Mouse (Mus musculus) neural tube, embryonic 14.5 days (tissue): ENCODE results near the gene Vmn1r1. TPM values are rescaled to one million over a fixed set of nuclear protein-coding genes. Genes with fewer than 3 reads are reported as not detected.

Source experiments
- ATAC-seq: fragments of 200-750 bp; cut with Nextera tagmentation; 2 replicates; pipeline ENCODE4 v1.8.0; 2017; ENCODE audit warnings: low read depth, mild to moderate bottlenecking, moderate TSS enrichment, moderate library complexity
- H3K27ac ChIP-seq: fragments of 300-500 bp; sonication (generic); 2 replicates; pipeline ENCODE4 v1.5.1; 2014; ENCODE audit warnings: low read depth, mild to moderate bottlenecking, control low read depth, low read length, moderate library complexity, mixed read lengths
- H3K27me3 ChIP-seq: fragments of 300-500 bp; sonication (generic); 2 replicates; pipeline ENCODE4 v1.6.1; 2014; ENCODE audit warnings: low read length; ENCODE audit not compliant: control insufficient read depth, insufficient read depth
- H3K36me3 ChIP-seq: fragments of 300-500 bp; sonication (generic); 2 replicates; pipeline ENCODE4 v1.6.1; 2014; ENCODE audit warnings: low read length, mixed read lengths; ENCODE audit not compliant: control insufficient read depth, insufficient read depth
- H3K4me1 ChIP-seq: fragments of 300-500 bp; sonication (generic); 2 replicates; pipeline ENCODE4 v1.6.1; 2014; ENCODE audit warnings: low read length; ENCODE audit not compliant: control insufficient read depth, insufficient read depth
- H3K4me2 ChIP-seq: fragments of 300-500 bp; sonication (generic); 2 replicates; pipeline ENCODE4 v1.6.1; 2014; ENCODE audit warnings: mild to moderate bottlenecking, low read depth, low read length, control low read depth
- H3K4me3 ChIP-seq: fragments of 300-500 bp; sonication (generic); 2 replicates; pipeline ENCODE4 v1.5.1; 2014; ENCODE audit warnings: low read depth, low read length, control low read depth, mixed read lengths
- H3K9ac ChIP-seq: fragments of 300-500 bp; sonication (generic); replicated peaks from 2 replicates; pipeline ENCODE4 v1.6.1; 2014; ENCODE audit warnings: low read depth, mild to moderate bottlenecking, control low read depth, low read length, mixed read lengths
- H3K9me3 ChIP-seq: fragments of 300-500 bp; sonication (generic); 2 replicates; pipeline ENCODE4 v1.6.1; 2016; ENCODE audit warnings: low read length; ENCODE audit not compliant: control insufficient read depth
- WGBS: fragments of 180-500 bp; shearing (Covaris S2); extraction: QIAGEN DNeasy Blood & Tissue Kit; methylation state at CpG from one replicate; pipeline ENCODE4 v1.1.7; 2014; 5-methylcytosine and 5-hydroxymethylcytosine counted together
- polyA plus RNA-seq: library from polyadenylated mRNA; unstranded; fragments of >200 nt; fragmentation: Nextera tagmentation; extraction: Ambion mirVana; gene quantifications from 2 replicates; pipeline ENCODE4 v1.2.1, GENCODE M21; 2014

The Vmn1r1 gene
- polyA plus RNA-seq, 1 experiment from 2014 or later, result not detected

- Histone ChIP-seq H3K27ac (no peak overlapping the region), H3K9ac (no peak overlapping the region), H3K4me2 (no peak overlapping the region), H3K36me3 (no peaks in the 10 kb centered on the region), H3K4me1 (no peaks in the 10 kb centered on the region), H3K4me3 (no peak overlapping the region), H3K27me3 (no peaks in the 10 kb centered on the region), H3K9me3 (no peaks in the 10 kb centered on the region)
- 39% methylated on average over 7 of the region's 7 CpGs for WGBS
- peak; percentile 70; the same call in 1 of the 2 replicates for ATAC-seq
Measured at GRCm38 (mm10) chr1:182115651-182116408, 48.5 kb downstream of the Vmn1r1 start.

DNA sequence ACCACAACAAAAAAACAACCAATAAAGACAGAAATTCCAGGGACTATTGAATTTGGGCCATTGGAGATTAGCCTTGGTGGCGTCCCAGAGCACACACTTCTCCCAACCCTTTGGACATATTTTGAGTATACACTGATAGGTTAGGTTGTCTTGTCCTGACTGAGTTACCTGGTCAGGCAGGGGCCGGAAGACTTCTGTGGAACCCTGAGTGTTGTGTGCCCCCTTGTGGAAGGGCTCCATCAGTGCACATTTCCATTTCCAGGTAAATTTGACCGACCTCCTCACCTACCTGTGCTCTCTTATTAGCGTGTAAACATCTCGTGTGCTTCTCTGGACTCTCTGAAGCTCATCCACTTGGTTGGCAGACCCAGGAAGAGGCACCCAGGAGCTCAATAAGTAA lies 49.1 kb downstream of the Vmn1r1 start:
- Histone ChIP-seq H3K4me3 (no peak overlapping the region), H3K4me2 (no peak overlapping the region), H3K27me3 (no peaks in the 10 kb centered on the region), H3K9ac (no peak overlapping the region), H3K9me3 (no peaks in the 10 kb centered on the region), H3K36me3 (no peaks in the 10 kb centered on the region), H3K27ac (no peak overlapping the region), H3K4me1 (no peaks in the 10 kb centered on the region)
- ATAC-seq, result no peak
- whole genome bisulfite sequencing, result 27% methylated on average over 5 of the region's 5 CpGs

DNA sequence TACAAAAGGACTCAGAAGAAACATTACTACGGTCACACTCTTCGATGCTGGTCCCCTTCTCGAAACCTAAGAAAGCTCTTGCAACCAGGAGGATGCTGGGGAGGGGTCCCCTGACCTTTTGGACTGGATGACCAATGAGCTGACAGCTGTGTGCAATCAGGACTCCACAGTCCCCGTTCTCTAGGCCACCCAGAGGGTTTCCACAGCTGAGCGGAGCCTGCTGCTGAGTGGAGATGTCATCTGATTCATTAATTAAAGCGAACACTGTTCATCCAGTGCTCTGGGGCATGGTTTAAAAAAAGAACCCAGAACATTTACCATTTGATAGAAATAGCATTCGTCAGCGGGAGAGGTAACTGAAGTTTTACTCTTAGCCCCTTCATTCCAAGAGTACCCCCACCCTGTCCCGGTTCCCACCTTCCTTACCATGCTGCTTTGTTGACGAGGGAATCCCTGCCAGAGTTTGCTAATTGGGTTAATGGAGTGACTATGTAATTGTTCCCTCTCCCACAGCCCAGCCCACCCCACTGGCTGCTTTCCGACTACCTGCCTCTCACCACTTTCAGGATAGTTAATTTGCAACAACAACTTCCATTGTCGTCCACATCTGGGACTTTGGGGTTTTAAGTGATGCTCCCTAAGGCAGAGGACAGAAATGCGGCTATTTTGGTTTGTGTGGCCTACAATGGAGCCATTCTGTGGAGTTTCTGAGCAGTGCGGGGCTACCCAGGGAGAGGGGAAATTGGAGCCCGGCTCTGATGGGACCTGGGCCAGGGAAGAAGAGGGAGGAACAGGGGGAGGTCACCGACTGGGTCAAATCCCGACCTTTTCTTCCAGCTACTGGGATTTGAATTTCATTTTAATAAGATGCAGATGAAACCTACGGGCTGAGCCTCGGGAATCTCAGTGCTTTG lies 50.4 kb downstream of the Vmn1r1 start:
- H3K9ac ChIP-seq, result no peak overlapping the region
- H3K9me3 ChIP-seq, result no peaks in the 10 kb centered on the region
- no peak overlapping the region for H3K4me3 ChIP-seq
- no peak for ATAC-seq
- H3K4me1 ChIP-seq, result no peaks in the 10 kb centered on the region
- no peak overlapping the region for H3K4me2 ChIP-seq
- 26% methylated on average over 19 of the region's 19 CpGs for WGBS
- H3K36me3 ChIP-seq, result no peaks in the 10 kb centered on the region
- H3K27ac ChIP-seq, result no peak overlapping the region
- H3K27me3 ChIP-seq, result no peaks in the 10 kb centered on the region

DNA sequence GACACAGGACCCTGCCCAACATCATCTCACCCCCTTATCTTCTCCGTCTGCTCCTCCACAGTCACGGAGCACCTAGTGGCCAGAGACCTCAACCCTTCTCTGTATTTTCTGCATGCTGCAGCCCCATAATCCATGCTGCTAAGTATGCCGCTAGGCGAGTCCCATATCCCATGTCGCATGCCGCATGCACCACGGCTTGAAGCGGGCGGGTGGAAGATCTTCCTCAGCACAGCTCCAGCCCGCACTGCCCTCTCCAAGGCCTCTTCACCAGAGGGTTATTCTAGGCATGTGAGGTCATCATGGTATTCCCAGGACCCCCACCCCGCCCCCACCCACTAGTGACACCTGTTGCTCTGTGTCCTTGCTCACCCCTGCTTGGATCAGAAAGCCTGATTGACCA lies 51.2 kb downstream of the Vmn1r1 start:
- Histone ChIP-seq H3K27ac (no peak overlapping the region), H3K4me2 (no peak overlapping the region), H3K9me3 (no peaks in the 10 kb centered on the region), H3K27me3 (no peaks in the 10 kb centered on the region), H3K9ac (no peak overlapping the region), H3K36me3 (no peaks in the 10 kb centered on the region), H3K4me1 (no peaks in the 10 kb centered on the region), H3K4me3 (no peak overlapping the region)
- no peak; the same call in 1 of the 2 replicates for ATAC-seq
- 94% methylated on average over 11 of the region's 11 CpGs for WGBS

DNA sequence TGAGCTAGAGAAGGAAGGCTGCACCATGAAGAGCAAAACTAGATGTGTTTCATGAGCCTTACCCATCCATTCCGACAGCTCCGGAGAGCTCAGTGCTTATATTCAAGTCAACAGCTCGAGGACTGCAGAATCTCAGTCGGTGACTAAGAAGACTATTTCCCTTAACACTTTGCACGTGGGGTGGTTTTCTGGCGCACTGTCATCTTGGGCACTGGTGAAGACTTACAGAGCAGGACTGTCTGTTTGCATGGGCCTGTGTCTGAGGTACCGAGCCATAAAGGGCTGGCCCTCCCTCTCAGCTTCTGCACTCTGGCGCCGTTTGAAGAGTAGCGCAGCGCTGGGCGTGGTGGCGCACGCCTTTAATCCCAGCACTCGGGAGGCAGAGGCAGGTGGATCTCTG lies 51.9 kb downstream of the Vmn1r1 start:
- WGBS, result 93% methylated on average over 15 of the region's 15 CpGs
- H3K4me2 ChIP-seq, result no peak overlapping the region
- H3K9ac ChIP-seq, result no peak overlapping the region
- no peaks in the 10 kb centered on the region for H3K27me3 ChIP-seq
- no peaks in the 10 kb centered on the region for H3K4me1 ChIP-seq
- no peak overlapping the region for H3K27ac ChIP-seq
- no peak for ATAC-seq
- H3K9me3 ChIP-seq, result no peaks in the 10 kb centered on the region
- H3K36me3 ChIP-seq, result no peaks in the 10 kb centered on the region
- H3K4me3 ChIP-seq, result no peak overlapping the region

DNA sequence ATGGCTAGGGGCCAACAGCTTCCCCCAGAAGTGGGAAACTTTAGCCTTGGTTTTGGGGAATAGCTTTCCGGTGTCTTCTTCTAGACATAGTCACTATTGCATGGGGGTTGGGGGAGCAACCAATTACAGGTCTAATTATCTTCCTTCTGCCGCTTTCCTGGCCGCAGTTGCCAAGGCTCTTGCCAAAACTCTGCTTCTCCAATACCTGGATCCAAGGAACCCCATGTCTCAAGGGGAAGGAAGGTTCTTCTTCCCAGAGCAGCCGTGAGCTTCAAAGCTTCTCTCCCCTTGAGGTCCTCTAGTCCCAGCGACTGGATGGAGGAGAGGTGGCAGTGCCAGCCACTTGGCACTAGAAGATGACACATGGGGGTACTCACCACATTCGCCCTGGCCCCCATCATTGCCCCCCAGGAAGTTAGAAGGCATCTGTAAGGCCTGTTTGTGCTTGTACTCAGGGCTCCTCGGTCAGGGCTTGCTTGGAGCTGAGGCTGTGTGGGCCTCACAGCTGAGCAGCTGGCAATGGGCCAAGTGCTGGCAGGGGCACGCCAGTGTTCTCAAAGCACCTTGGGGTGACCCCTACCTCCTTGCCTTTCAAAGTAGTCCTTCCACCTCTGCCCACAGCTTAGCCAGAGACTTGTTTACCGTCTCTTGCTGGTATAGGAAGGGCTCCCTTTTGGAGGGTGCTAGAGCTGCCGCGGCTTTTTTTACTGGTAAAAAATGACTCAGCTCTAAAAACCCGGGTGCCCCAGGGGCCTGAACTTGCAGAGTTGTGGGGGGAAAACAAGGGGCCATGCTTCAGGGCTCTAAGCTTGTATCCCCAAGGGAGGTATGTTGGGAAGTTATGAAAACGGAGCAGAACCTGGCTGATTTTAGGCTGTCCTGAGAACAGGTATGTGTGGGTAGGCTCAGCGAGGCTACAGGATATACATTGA lies 52.6 kb downstream of the Vmn1r1 start:
- Histone ChIP-seq H3K27ac (no peak overlapping the region), H3K4me3 (no peak overlapping the region), H3K36me3 (no peaks in the 10 kb centered on the region), H3K27me3 (no peaks in the 10 kb centered on the region), H3K9me3 (no peaks in the 10 kb centered on the region), H3K4me2 (no peak overlapping the region), H3K9ac (no peak overlapping the region), H3K4me1 (no peaks in the 10 kb centered on the region)
- ATAC-seq, result no peak
- 74% methylated on average over 14 of the region's 14 CpGs for WGBS

DNA sequence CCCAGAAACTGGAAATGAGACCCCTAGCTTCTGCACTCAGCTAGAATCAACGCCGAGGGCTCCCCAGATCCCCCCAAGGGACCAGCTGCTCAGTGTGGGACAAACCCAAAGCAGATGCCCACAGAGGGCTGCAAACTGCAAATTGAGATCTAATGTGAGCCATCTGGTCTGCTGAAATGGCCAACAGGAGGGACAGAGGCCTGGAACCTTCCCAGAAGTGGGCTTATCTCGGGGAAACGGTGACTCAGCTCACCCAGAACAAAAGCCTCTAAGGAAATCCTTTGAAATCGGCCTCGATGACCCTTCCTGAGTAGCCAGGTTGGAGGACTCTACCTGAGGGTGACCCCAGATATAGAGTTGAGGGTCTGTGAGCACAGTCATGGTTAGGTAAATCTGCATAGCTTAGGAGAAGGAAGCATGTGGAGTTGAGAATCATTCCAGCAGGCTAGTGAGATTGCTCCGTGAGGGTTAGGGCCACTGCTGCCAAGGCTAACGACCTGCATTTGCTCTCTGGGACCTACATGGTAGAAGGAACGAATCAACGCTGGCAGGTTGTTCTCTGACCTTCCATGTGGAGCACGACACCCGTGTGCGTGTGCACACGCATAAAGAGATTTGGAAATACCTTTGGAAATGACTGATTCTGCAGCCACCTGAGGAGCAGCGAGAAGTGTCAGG lies 53.4 kb downstream of the Vmn1r1 start:
- ATAC-seq, result no peak
- Histone ChIP-seq H3K36me3 (no peaks in the 10 kb centered on the region), H3K4me2 (no peak overlapping the region), H3K4me3 (no peak overlapping the region), H3K4me1 (no peaks in the 10 kb centered on the region), H3K27ac (no peak overlapping the region), H3K27me3 (no peaks in the 10 kb centered on the region), H3K9ac (no peak overlapping the region), H3K9me3 (no peaks in the 10 kb centered on the region)
- WGBS, result 75% methylated on average over 15 of the region's 15 CpGs

DNA sequence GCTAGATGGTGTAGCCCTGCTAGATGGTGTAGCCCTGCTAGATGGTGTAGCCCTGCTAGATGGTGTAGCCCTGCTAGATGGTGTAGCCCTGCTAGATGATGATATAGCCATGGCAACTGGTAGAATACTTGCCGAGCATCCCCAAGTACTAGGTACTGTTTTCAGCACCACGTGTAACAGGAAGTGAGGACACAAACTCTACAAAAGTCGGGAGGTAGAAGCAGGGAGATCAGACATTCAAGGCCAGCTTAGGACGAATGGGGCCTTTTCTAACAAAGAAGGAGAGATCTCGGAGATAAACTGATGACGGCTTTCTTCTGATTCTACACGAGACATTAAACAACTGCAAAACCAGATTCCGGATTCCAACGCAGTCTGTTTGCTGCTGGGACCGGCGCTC lies 54.1 kb downstream of the Vmn1r1 start:
- Histone ChIP-seq H3K9me3 (no peaks in the 10 kb centered on the region), H3K9ac (no peak overlapping the region), H3K4me2 (no peak overlapping the region), H3K4me1 (no peaks in the 10 kb centered on the region), H3K27ac (no peak overlapping the region), H3K27me3 (no peaks in the 10 kb centered on the region), H3K4me3 (no peak overlapping the region), H3K36me3 (no peaks in the 10 kb centered on the region)
- WGBS, result 88% methylated on average over 11 of the region's 11 CpGs
- ATAC-seq, result no peak
